Mouse (Mus musculus) lung, adult 2 months (tissue): ENCODE results near the gene Ms4a5.

ENCODE experiments used
- CTCF ChIP-seq: fragments of 200-500 bp; IDR thresholded peaks from 2 replicates; pipeline ENCODE4 v1.5.1; 2011; ENCODE audit warnings: mild to moderate bottlenecking, low read length, control low read depth; ENCODE audit not compliant: insufficient read depth
- POLR2A ChIP-seq: fragments of 200-500 bp; IDR thresholded peaks from 2 replicates; pipeline ENCODE4 v1.6.1; 2011; ENCODE audit warnings: low read depth, mild to moderate bottlenecking, control low read depth, low read length, borderline replicate concordance; ENCODE audit errors: extremely low read depth

- TF ChIP-seq CTCF (no peak), POLR2A (no peak)
These were observed 49.4 kb downstream of the Ms4a5 start for GRCm38 (mm10) chr19:11234244-11234643.
